ENCODE assay signal across 21 mouse cellular contexts in genomic region chr2:144373063-144373462, GRCm38 (mm10). TPM values are rescaled to one million over a fixed set of nuclear protein-coding genes. Genes with fewer than 3 reads are reported as not detected.
"Had no signal": no experiment of that assay in that cellular context is flagged by ENCODE, and none has a peak within 500 bp of the region (broad histone marks: within the 10 kb centered on the region; RNA-seq: fewer than 3 reads in every experiment).

No protein-coding gene starts in this region.

- H3K4me2 ChIP-seq: hindbrain, embryonic 14.5 days; intestine, embryonic 15.5 days; kidney, embryonic 15.5 days; limb, embryonic 13.5 days; midbrain, embryonic 13.5 days; neural tube, embryonic 15.5 days had no signal

- ATAC-seq: intestine, embryonic 15.5 days; midbrain, embryonic 13.5 days had no signal

- H3K27me3 ChIP-seq: intestine, embryonic 15.5 days; kidney, embryonic 15.5 days; limb, embryonic 13.5 days; midbrain, embryonic 13.5 days; neural tube, embryonic 15.5 days had no signal

- H3K9ac ChIP-seq: hindbrain, embryonic 14.5 days; intestine, embryonic 15.5 days; kidney, embryonic 15.5 days; limb, embryonic 13.5 days; liver, embryonic 14.5 days; midbrain, embryonic 13.5 days; neural tube, embryonic 15.5 days had no signal

- H3K4me3 ChIP-seq: intestine, embryonic 15.5 days; kidney, embryonic 15.5 days; limb, embryonic 13.5 days; midbrain, embryonic 13.5 days; myocyte; neural tube, embryonic 15.5 days had no signal

- H3K9me3 ChIP-seq: intestine, embryonic 15.5 days; kidney, embryonic 15.5 days; limb, embryonic 13.5 days; midbrain, embryonic 13.5 days; neural tube, embryonic 15.5 days had no signal

- H3K27ac ChIP-seq: hindbrain, embryonic 14.5 days; intestine, embryonic 15.5 days; kidney, embryonic 15.5 days; limb, embryonic 13.5 days; liver, embryonic 14.5 days; midbrain, embryonic 13.5 days; neural tube, embryonic 15.5 days had no signal

- DNase-seq: kidney, adult 2 months; kidney, postnatal 25 days; lung, adult 18-20 months; lung, postnatal 36 days; right cerebral cortex, postnatal 14 days; spleen, adult 18-20 months; thymus, adult 2 months; thymus, postnatal 25 days had no signal

RNA-seq across cellular contexts. Expression of gene Pet117, which starts 4.3 kb away (rescaled TPM):
- total RNA-seq: liver, adult 2 months; megakaryocyte progenitor cell, adult 5-6 weeks had no signal
- polyA plus RNA-seq: kidney, adult 2 months; limb, embryonic 13.5 days; liver, adult 2 months; neural tube, embryonic 11.5 days; testis, adult 2 months; thymus, adult 2 months; urinary bladder, adult 2 months had no signal

RNA-seq across cellular contexts. Expression of gene Ovol2, which starts 41.1 kb away (rescaled TPM):
- total RNA-seq: megakaryocyte progenitor cell, adult 5-6 weeks had no signal
- polyA plus RNA-seq: hindbrain, embryonic 14.5 days; liver, adult 2 months; midbrain, embryonic 13.5 days; myocyte; neural tube, embryonic 11.5 days; neural tube, embryonic 15.5 days had no signal
